Mouse (Mus musculus): Measurements from ENCODE around the gene Fbxw28.
"Not testable (repeated sequence)": the region's sequence is repeated elsewhere in the genome, so short reads cannot be mapped to it uniquely, and the experiment has no call there.

Fbxw28 gene

GRCm38 (mm10) chr9:109339559-109339958 is at the start of gene Fbxw28:
TSS of gene Fbxw28 (minus strand) at chr9:109339659.
- not testable (repeated sequence) for DNase-seq (ENCODE audit: low read depth)

- not testable (repeated sequence) for DNase-seq (ENCODE audit: low read depth)
Observed at GRCm38 (mm10) chr9:109287576-109287975, 51.9 kb downstream of the Fbxw28 start, which contains the start of gene Fbxw14. TSS of gene Fbxw14 (minus strand) at chr9:109287676.

Measured in 416B (cell line).